Mouse (Mus musculus) erythroblast, embryonic 14.5 days (primary cell): Measurements from ENCODE around the gene Pfdn5.

Experiments used
- GATA1 ChIP-seq: IDR thresholded peaks from 2 replicates; pipeline ENCODE4 v1.6.1; 2012; ENCODE audit warnings: low read length, inconsistent platforms, mixed read lengths
- TAL1 ChIP-seq: IDR thresholded peaks from 3 replicates; pipeline ENCODE4 v1.6.1; 2012; ENCODE audit warnings: low read length, inconsistent platforms, mixed read lengths

GRCm38 (mm10) chr15:102362648-102363047, 36.7 kb downstream of the Pfdn5 start:
- no peak for TF ChIP-seq TAL1
- TF ChIP-seq GATA1 = no peak
